Comparison of ENCODE assay signal across 10 mouse cellular contexts in the genomic region with DNA sequence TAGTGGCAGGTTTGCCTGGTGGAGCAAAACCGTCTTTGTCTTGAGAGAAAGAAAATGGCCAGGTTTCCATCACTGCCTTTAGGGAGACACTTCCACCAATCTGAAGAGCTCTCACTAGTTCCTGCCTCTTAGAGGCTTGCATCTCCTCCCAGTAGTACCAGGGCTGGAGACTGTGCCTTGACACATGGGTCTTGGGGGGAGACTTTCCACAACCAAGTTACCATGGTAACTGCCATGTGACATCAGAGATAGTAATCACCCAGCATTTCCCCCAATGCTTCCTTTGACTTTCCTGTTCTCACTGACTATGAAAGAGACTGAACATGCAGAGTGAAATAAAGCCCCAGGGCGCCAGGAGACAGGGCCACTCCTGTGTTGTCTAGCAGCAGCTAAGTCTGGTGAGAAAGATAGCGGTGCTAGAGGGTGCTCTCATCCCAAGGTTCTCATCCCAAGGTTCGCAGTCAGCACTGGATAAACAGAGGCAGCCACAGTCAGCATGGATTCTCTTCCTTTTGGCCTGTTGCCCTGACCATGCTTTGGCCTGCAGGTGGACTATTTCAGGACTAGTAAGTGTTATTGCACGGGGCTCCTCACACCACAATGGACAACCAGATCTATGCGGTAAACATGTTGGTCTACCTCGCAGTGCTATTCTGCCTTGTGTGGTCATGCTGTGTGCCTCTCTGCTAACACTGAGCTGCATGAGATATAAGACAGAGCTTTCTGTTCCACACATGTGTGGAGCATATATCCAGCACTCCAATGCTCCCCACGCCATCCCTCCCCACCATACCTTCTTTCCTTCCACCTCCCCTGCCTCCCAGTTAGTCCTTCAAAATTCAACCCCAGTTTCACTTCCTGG.
DNase-seq lines count a peak whose midpoint lies in the region; ATAC-seq lines count a peak whose summit lies in the region.
"Had no signal": no experiment of that assay in that cellular context is flagged by ENCODE, and none has a peak within 500 bp of the region (broad histone marks: within the 10 kb centered on the region; RNA-seq: fewer than 3 reads in every experiment).

No protein-coding gene starts in this region.

- no peak overlapping the region for H3K4me2 ChIP-seq in hindbrain, embryonic 11.5 days (replicated peaks; ENCODE audit: low read depth, low read length)
- H3K4me2 ChIP-seq in hindbrain, embryonic 14.5 days (replicated peaks), result no peak overlapping the region

- no peaks in the 10 kb centered on the region for H3K36me3 ChIP-seq in hindbrain, embryonic 11.5 days (ENCODE audit: control insufficient read depth, insufficient read depth, low read length)
- no peaks in the 10 kb centered on the region for H3K36me3 ChIP-seq in hindbrain, embryonic 14.5 days (replicated peaks; ENCODE audit: control insufficient read depth, insufficient read depth)
- H3K36me3 ChIP-seq: G1E had no signal

- H3K4me3 ChIP-seq in hindbrain, embryonic 11.5 days (ENCODE audit: low read depth, low read length), result no peak overlapping the region
- no peak overlapping the region for H3K4me3 ChIP-seq in hindbrain, embryonic 14.5 days (replicated peaks; ENCODE audit: low read length)

- H3K9me3 ChIP-seq in hindbrain, embryonic 11.5 days (ENCODE audit: control insufficient read depth, low read length), result no peaks in the 10 kb centered on the region
- no peaks in the 10 kb centered on the region for H3K9me3 ChIP-seq in hindbrain, embryonic 14.5 days (ENCODE audit: control insufficient read depth, low read length)
- H3K9me3 ChIP-seq: G1E had no signal

- WGBS in hindbrain, embryonic 11.5 days, result 80% methylated on average over 8 of the region's 8 CpGs
- WGBS in hindbrain, embryonic 14.5 days, result 81% methylated on average over 8 of the region's 8 CpGs

- no peak for ATAC-seq in hindbrain, embryonic 11.5 days (ENCODE audit: low FRiP score)
- ATAC-seq in hindbrain, embryonic 14.5 days (ENCODE audit: low FRiP score), result no peak
- ATAC-seq in inflammation-experienced regulatory T-cells, adult 6 months, result peak; percentile 67

- H3K27me3 ChIP-seq in hindbrain, embryonic 11.5 days (ENCODE audit: control insufficient read depth, insufficient read depth, low read length), result no peaks in the 10 kb centered on the region
- H3K27me3 ChIP-seq in hindbrain, embryonic 14.5 days (ENCODE audit: control insufficient read depth, insufficient read depth, low read length), result no peaks in the 10 kb centered on the region

- H3K27ac ChIP-seq in hindbrain, embryonic 11.5 days (ENCODE audit: low read depth, low read length), result no peak overlapping the region
- H3K27ac ChIP-seq in hindbrain, embryonic 14.5 days, result no peak overlapping the region
- H3K27ac ChIP-seq: macrophage had no signal

- no peak overlapping the region for H3K9ac ChIP-seq in hindbrain, embryonic 11.5 days (ENCODE audit: low read depth, low read length)
- H3K9ac ChIP-seq in hindbrain, embryonic 14.5 days, result no peak overlapping the region

- no peaks in the 10 kb centered on the region; the same call in 1 of the 2 replicates for H3K4me1 ChIP-seq in hindbrain, embryonic 11.5 days (replicated peaks; ENCODE audit: control insufficient read depth, insufficient read depth, low read length)
- peaks cover 17% of the 10 kb centered on the region; the same call in 1 of the 2 replicates for H3K4me1 ChIP-seq in hindbrain, embryonic 14.5 days (replicated peaks; ENCODE audit: control insufficient read depth, insufficient read depth, low read length)

- DNase-seq in hindbrain, embryonic 11.5 days (ENCODE audit: low spot score), result peak; percentile 9
- no peak for DNase-seq in hindbrain, embryonic 14.5 days (ENCODE audit: low spot score)
- peak; percentile 33 for DNase-seq in 416B (ENCODE audit: low read depth)
- peak; percentile 27 for DNase-seq in embryo, embryonic 10.5 days (ENCODE audit: low spot score)
- no peak for DNase-seq in layer of hippocampus, adult 8-10 months (ENCODE audit: low spot score in 2 of 2)
- no peak for DNase-seq in spleen, adult 12 weeks (ENCODE audit: low spot score)
- no peak for DNase-seq in left cerebral cortex, adult 8-10 months (ENCODE audit: low spot score in 2 of 2)

Comparison
In these comparisons a context has a peak if more than half of its experiments do, and no peak if none do; other contexts are left out.
1. DNase-seq: peak in hindbrain, embryonic 11.5 days (single experiment), 416B (single experiment) and embryo, embryonic 10.5 days (single experiment); none in hindbrain, embryonic 14.5 days (single experiment), layer of hippocampus, adult 8-10 months (0 of 2), spleen, adult 12 weeks (single experiment) and left cerebral cortex, adult 8-10 months (0 of 2).